Mouse (Mus musculus) gastrocnemius, adult 2 months (tissue): Measurements from ENCODE around the gene Adssl1. TPM values are rescaled to one million over a fixed set of nuclear protein-coding genes. Genes with fewer than 3 reads are reported as not detected.
A peak's percentile ranks its signal among the peaks of the same experiment; 100 is the strongest.

ENCODE experiments used
- DNase-seq: peaks from one replicate; pipeline ENCODE4 v3.0.0; 2022
- H3K27ac ChIP-seq: fragments of 200-600 bp; 2 replicates; pipeline ENCODE4 v1.8.1; 2022; ENCODE audit warnings: mild to moderate bottlenecking
- H3K4me3 ChIP-seq: fragments of 200-600 bp; 2 replicates; pipeline ENCODE4 v1.8.1; 2022; ENCODE audit warnings: mild to moderate bottlenecking, moderate library complexity
- CTCF ChIP-seq: fragments of 200-600 bp; IDR thresholded peaks from 2 replicates; pipeline ENCODE4 v1.8.1; 2022; ENCODE audit warnings: antibody characterized with exemption, mild to moderate bottlenecking, moderate library complexity
- intact Hi-C: fragments of 180-260 bp; cut with DNase I; formaldehyde crosslinking; loops from one replicate; pipeline ENCODE4 v1.15.1; 2025
- total RNA-seq, 2 experiments: library from RNA; stranded (reverse); gene quantifications; 2 replicates each; pipeline ENCODE4 v1.2.3; 2021

The Adssl1 gene
- total RNA-seq, 2 experiments from 2014 or later: 1,028 to 1,061 TPM

GRCm38 (mm10) chr12:112596454-112596853, 23.4 kb upstream of the Adssl1 start:
- H3K27ac ChIP-seq: peak overlapping the region; percentile 79

GRCm38 (mm10) chr12:112596891-112597500, 22.8 kb upstream of the Adssl1 start:
- DNase-seq: no peak
- H3K4me3 ChIP-seq: peak overlapping the region; percentile 30; the same call in 1 of the 2 replicates
- intact Hi-C loops: no loop called here
- H3K27ac ChIP-seq: peak overlapping the region; percentile 79
- TF ChIP-seq CTCF: no peak

More at GRCm38 (mm10) chr12:112596454-112596853, 23.4 kb upstream of the Adssl1 start:
- H3K4me3 ChIP-seq: no peak overlapping the region
- no peak for TF ChIP-seq CTCF
- intact Hi-C loops: no loop called here
- DNase-seq: no peak

DNA sequence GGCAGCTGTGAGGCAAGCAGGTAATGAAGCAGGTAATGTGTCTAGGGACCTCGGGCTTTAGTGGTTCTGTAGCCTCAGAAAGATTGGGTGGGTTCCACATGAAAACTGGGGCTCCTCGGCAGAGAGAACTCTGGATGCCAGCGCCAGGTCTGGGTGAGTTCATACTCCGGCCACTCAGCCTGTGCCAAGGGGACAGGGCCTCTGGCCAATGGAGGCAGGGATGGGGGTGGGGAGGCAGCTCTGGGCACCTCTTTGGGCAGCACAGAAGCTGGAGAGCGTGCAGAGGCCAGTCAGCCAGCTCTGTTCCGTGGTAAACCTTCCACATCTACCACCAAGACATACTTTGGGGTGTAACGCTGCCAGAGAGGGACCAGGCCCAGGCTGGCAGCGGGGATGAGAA, 22.2 kb upstream of the Adssl1 start:
- intact Hi-C loops: no loop called here
- peak overlapping the region; percentile 69 for H3K27ac ChIP-seq
- DNase-seq: peak; percentile 86
- TF ChIP-seq CTCF: no peak
- peak overlapping the region; percentile 30 for H3K4me3 ChIP-seq

GRCm38 (mm10) chr12:112599198-112599597, 20.6 kb upstream of the Adssl1 start:
- TF ChIP-seq CTCF: no peak
- Histone ChIP-seq H3K27ac (peak overlapping the region; percentile 69; the same call in 1 of the 2 replicates), H3K4me3 (no peak overlapping the region)
- DNase-seq: no peak
- intact Hi-C loops: no loop called here

- Histone ChIP-seq H3K27ac (no peak overlapping the region), H3K4me3 (no peak overlapping the region)
- intact Hi-C loops: no loop called here
- no peak for DNase-seq
- no peak for TF ChIP-seq CTCF
Measured at GRCm38 (mm10) chr12:112599942-112600611, 19.8 kb upstream of the Adssl1 start.

DNA sequence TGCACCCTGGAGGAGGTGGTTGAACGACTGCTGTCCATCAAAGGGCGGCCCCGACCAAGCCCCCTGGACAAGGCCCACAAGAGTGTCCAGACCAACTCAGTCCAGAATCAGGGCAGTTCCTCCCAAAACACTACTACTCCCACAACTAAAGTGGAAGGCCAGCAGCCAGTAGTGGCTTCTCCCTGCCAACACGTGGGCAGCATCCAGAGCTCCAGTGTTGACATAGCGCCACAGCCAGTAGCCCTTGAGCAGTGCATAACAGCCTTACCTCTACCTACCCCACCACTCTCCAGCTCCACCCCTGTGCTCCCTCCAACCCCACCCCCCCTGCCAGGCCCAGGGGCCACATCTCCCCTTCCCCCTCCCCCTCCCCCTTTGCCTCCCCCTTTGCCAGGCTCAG, 15.8 kb upstream of the Adssl1 start:
- TF ChIP-seq CTCF: no peak
- Histone ChIP-seq H3K27ac (no peak overlapping the region), H3K4me3 (no peak overlapping the region)
- intact Hi-C loops: no loop called here
- no peak for DNase-seq

- TF ChIP-seq CTCF: peak; percentile 35
- no peak overlapping the region for H3K4me3 ChIP-seq
- intact Hi-C loops: loop anchor here (1.0 kb wide), 1 partner anchor 53 kb away; no protein-coding TSS in a partner anchor
- no peak overlapping the region for H3K27ac ChIP-seq
- peak; percentile 76 for DNase-seq
Measured at GRCm38 (mm10) chr12:112604709-112605649, 14.9 kb upstream of the Adssl1 start.

DNA sequence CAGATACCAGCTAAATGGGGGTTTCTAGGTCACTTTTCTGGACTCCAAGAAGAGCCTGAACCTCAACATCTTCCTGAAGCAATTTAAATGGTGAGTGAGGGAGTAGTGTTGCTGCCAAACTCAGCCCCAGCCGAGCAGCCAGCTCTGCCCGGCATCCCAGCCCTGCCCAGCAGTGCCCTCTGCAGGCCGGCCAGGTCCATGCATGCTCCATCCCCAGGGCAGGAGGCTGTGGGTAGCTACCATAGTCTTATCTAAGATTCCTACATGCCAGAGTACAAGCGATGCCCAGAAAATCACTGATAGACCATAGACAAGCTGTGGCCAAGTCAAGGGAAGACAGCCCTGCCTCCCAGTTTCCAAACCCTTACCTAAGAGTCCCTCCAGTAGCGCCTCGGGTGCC, 14.1 kb upstream of the Adssl1 start:
- Histone ChIP-seq H3K4me3 (no peak overlapping the region), H3K27ac (no peak overlapping the region)
- TF ChIP-seq CTCF: no peak; the same call in none of the 2 replicates
- intact Hi-C loops: loop anchor here (1.0 kb wide), 1 partner anchor 53 kb away; no protein-coding TSS in a partner anchor
- DNase-seq: peak; percentile 89

DNA sequence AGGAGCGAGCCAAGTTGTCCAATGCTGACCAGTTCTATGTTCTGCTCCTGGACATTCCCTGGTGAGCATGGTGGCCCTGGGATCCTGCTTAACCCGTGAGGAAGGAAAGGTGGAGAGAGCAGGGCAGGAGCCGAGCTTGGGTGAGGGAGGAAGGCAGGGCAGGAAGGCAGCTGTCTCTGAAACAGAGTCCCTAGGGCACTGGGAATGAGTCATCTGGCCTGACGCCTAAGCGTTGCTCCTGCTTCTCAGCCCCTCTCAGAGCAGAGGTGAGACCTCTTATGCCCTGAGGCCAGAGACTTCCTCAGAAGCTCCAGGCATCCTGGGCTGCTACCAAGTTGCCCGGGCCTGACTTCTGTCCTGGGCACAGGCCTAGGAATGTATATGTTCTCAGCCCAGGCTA, 12.8 kb upstream of the Adssl1 start:
- Histone ChIP-seq H3K27ac (no peak overlapping the region), H3K4me3 (no peak overlapping the region)
- peak; percentile 55 for DNase-seq
- intact Hi-C loops: no loop called here
- no peak for TF ChIP-seq CTCF

DNA sequence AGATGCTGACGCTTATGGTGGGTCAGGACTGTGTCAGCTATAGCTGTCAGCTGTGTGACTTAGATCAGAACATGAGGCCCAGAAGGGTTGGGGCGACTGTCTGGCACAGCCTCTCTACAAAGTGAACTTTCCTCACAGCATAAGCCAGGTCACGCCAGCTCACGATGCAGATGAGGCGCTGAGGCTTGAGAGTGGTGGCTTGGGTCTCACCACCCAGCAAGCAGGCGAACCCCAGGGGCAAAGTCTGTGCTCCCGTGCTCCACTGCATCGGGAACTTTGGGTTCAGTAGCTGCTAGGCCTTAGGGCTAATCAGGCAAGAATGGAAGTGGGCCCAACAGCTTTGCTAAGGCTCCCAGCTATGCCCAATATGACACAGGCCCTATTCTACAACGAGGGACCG, 10.8 kb upstream of the Adssl1 start:
- intact Hi-C loops: no loop called here
- H3K4me3 ChIP-seq: no peak overlapping the region
- H3K27ac ChIP-seq: no peak overlapping the region
- no peak for TF ChIP-seq CTCF
- no peak for DNase-seq

DNA sequence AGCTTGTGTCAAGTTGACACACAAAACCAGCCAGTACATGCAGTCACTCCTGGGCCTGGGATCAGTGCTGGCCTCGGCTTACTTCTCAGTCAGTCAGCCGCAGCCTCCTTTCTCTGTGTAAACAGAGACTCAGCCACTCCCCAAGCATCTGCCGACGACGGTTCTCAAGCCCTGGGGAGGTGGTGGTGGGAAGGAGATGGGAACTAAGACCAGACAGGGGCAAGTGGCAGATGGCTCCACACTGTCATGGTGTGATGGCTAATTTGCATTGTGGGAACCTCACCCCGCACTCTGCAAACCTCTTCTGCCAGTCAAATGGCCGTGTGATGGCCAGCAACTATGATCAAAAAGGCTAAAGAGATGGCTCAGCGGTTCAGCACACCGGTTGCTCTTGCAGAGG, 3.2 kb upstream of the Adssl1 start:
- DNase-seq: no peak
- TF ChIP-seq CTCF: no peak
- Histone ChIP-seq H3K4me3 (no peak overlapping the region), H3K27ac (peak overlapping the region; percentile 99; the same call in 1 of the 2 replicates)
- intact Hi-C loops: no loop called here

- Histone ChIP-seq H3K27ac (peak overlapping the region; percentile 99), H3K4me3 (no peak overlapping the region)
- no peak for DNase-seq
- TF ChIP-seq CTCF: no peak
- intact Hi-C loops: no loop called here
Measured at GRCm38 (mm10) chr12:112617184-112617583, 2.7 kb upstream of the Adssl1 start.

DNA sequence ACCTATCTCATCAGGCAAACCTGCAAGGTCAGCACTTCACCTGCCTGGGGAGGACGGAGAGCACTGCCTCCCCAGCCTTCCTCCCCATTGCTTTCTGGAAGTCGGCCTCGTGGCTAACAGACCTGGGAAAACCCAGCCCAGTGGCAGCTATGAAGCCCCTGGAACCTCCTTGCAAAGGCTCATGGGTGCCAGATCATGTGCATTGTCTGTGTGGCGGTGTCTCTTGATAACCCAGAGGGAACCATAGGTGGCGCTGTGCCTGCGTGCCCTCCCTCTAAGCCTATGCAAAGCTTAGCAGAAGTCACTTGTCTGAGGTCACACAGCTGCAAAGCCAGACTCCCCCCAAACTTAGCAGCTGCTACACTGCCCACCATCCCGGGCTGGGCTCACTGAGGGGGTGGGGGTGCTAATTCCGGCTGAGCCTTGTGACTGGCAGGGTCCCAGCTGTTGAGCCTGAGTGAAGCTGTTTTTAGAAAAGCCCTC, 1.9 kb upstream of the Adssl1 start:
- peak; percentile 92 for DNase-seq
- intact Hi-C loops: no loop called here
- peak; percentile 84 for TF ChIP-seq CTCF
- Histone ChIP-seq H3K27ac (peak overlapping the region; percentile 99), H3K4me3 (peak overlapping the region; percentile 87)
